Mouse (Mus musculus) intestine, embryonic 14.5 days (tissue): Measurements from ENCODE around the gene Mfsd2a. TPM values are rescaled to one million over a fixed set of nuclear protein-coding genes. Genes with fewer than 3 reads are reported as not detected.

Experiments used
- ATAC-seq: fragments of 200-750 bp; cut with Nextera tagmentation; replicated peaks from 2 replicates; pipeline ENCODE4 v1.8.0; 2017; ENCODE audit warnings: low read depth, moderate number of reproducible peaks, moderate TSS enrichment, moderate library complexity; ENCODE audit not compliant: low FRiP score, low TSS enrichment
- DNase-seq: peaks from one replicate; pipeline ENCODE4 v3.0.0-alpha.2; 2018; ENCODE audit warnings: low spot score
- H3K27ac ChIP-seq: fragments of 300-500 bp; sonication (generic); 2 replicates; pipeline ENCODE4 v1.5.1; 2014; ENCODE audit warnings: low read depth, mild to moderate bottlenecking, control low read depth
- H3K27me3 ChIP-seq: fragments of 300-500 bp; sonication (generic); replicated peaks from 2 replicates; pipeline ENCODE4 v1.6.1; 2014; ENCODE audit warnings: low read length, control low read depth; ENCODE audit not compliant: control insufficient read depth, insufficient read depth
- H3K36me3 ChIP-seq: fragments of 300-500 bp; sonication (generic); 2 replicates; pipeline ENCODE4 v1.6.1; 2014; ENCODE audit warnings: low read length, control low read depth; ENCODE audit not compliant: control insufficient read depth, insufficient read depth
- H3K4me1 ChIP-seq: fragments of 300-500 bp; sonication (generic); replicated peaks from 2 replicates; pipeline ENCODE4 v1.6.1; 2014; ENCODE audit warnings: low read length, control low read depth, mixed read lengths; ENCODE audit not compliant: control insufficient read depth, insufficient read depth
- H3K4me2 ChIP-seq: fragments of 300-500 bp; sonication (generic); 2 replicates; pipeline ENCODE4 v1.6.1; 2014; ENCODE audit warnings: low read length
- H3K4me3 ChIP-seq: fragments of 300-500 bp; sonication (generic); 2 replicates; pipeline ENCODE4 v1.5.1; 2014; ENCODE audit warnings: low read depth, low read length, control low read depth, mixed read lengths
- H3K9ac ChIP-seq: fragments of 300-500 bp; sonication (generic); 2 replicates; pipeline ENCODE4 v1.6.1; 2014; ENCODE audit warnings: mild to moderate bottlenecking, low read length
- H3K9me3 ChIP-seq: fragments of 300-500 bp; sonication (generic); 2 replicates; pipeline ENCODE4 v1.6.1; 2016; ENCODE audit warnings: low read length, control low read depth; ENCODE audit not compliant: control insufficient read depth
- WGBS: fragments of 180-500 bp; shearing (Covaris S2); extraction: QIAGEN DNeasy Blood & Tissue Kit; methylation state at CpG from one replicate; pipeline ENCODE4 v1.1.7; 2014; 5-methylcytosine and 5-hydroxymethylcytosine counted together
- polyA plus RNA-seq: library from polyadenylated mRNA; unstranded; fragments of >200 nt; fragmentation: Nextera tagmentation; extraction: Ambion mirVana; gene quantifications from 2 replicates; pipeline ENCODE4 v1.2.1, GENCODE M21; 2014

The Mfsd2a gene
- polyA plus RNA-seq, 1 experiment from 2014 or later, result 2.1 TPM

- Histone ChIP-seq H3K27ac (no peak overlapping the region), H3K4me3 (no peak overlapping the region), H3K4me1 (no peaks in the 10 kb centered on the region), H3K4me2 (no peak overlapping the region), H3K9me3 (no peaks in the 10 kb centered on the region), H3K9ac (no peak overlapping the region), H3K36me3 (no peaks in the 10 kb centered on the region), H3K27me3 (no peaks in the 10 kb centered on the region)
- 83% methylated on average over 4 of the region's 4 CpGs for WGBS
- DNase-seq (no peak), ATAC-seq (no peak)
Observed at GRCm38 (mm10) chr4:122971646-122972045, 10.7 kb upstream of the Mfsd2a start.

DNA sequence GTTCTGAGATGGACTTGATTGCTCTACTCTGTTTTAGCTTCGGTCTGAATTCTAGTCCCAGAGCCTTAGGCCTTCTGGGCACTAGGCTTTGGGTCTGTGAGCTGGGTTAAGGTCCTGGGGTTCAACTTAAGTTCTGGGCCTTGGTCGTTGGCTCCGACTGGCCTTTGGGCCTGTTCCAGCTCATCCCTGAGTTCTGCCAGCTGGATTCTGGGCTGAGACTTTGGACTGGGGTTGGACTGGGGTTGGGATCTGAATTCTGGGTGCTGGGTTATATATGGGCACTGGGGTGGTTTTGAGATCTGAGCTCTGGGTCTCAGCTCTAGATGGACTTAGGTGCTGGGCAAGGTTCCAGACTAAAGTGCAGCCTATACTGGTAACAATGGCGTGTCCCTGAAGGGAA is 10.2 kb upstream of the Mfsd2a start:
- no peak for ATAC-seq
- whole genome bisulfite sequencing, result 87% methylated on average over 4 of the region's 4 CpGs

GRCm38 (mm10) chr4:122968106-122968505 is 7.1 kb upstream of the Mfsd2a start:
- Histone ChIP-seq H3K4me1 (no peaks in the 10 kb centered on the region), H3K9ac (no peak overlapping the region), H3K4me3 (no peak overlapping the region), H3K36me3 (no peaks in the 10 kb centered on the region), H3K27me3 (no peaks in the 10 kb centered on the region), H3K4me2 (no peak overlapping the region), H3K9me3 (no peaks in the 10 kb centered on the region), H3K27ac (no peak overlapping the region)
- 65% methylated on average over 4 of the region's 4 CpGs for WGBS
- ATAC-seq (no peak), DNase-seq (no peak)

More for the DNA sequence above, 10.2 kb upstream of the Mfsd2a start:
- H3K27me3 ChIP-seq, result no peaks in the 10 kb centered on the region
- no peaks in the 10 kb centered on the region for H3K9me3 ChIP-seq
- no peak for DNase-seq
- no peak overlapping the region for H3K9ac ChIP-seq
- H3K4me2 ChIP-seq, result no peak overlapping the region
- no peaks in the 10 kb centered on the region for H3K4me1 ChIP-seq
- H3K27ac ChIP-seq, result no peak overlapping the region
- H3K4me3 ChIP-seq, result no peak overlapping the region
- H3K36me3 ChIP-seq, result no peaks in the 10 kb centered on the region

DNA sequence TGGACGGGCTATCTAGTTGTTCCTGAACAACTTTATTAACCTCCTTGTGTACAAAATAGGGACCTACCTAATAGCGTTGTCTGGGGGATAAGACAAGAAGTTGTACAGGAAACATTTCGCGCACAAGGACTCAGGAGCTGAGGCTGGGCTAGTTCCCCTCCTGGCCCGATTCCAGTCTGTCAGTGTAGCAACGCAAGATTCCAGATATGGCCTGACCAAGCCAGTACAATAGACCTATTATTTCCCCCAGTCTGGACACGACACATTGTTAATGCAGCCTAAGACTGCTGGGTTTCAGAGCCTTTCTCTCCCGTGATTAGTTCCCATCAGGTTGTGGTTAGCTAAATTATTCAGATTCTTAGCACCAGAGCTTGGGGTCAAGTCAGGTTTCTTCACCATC is 1.8 kb upstream of the Mfsd2a start:
- Histone ChIP-seq H3K4me2 (no peak overlapping the region), H3K9me3 (no peaks in the 10 kb centered on the region), H3K27me3 (0 out of 2 replicates have a peak, but pooled peaks cover 17% of the 10 kb centered on the region), H3K36me3 (no peaks in the 10 kb centered on the region), H3K4me3 (no peak overlapping the region), H3K27ac (no peak overlapping the region), H3K4me1 (peaks cover 12% of the 10 kb centered on the region), H3K9ac (no peak overlapping the region)
- ATAC-seq (no peak), DNase-seq (no peak)
- 55% methylated on average over 8 of the region's 8 CpGs for WGBS

DNA sequence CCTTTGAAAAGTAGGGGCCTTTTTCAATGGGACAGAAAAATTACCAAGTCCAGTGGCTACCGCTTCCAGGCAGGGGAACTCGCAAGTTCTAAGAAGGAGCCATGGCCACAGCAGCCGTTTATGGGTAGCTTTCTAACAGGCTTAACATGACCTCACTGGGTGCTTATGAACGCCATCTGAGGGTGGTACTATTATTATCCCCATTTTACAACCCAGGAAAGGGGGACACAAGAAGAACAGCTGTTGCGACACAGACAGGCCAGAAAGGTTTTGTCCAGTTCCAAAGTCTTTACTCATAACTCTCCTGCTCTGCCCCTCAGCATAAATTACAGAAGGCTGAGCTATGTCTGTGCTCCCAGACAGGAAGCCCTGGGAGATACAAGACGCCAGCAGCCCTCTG is 601 bp upstream of the Mfsd2a start:
- Histone ChIP-seq H3K9ac (no peak overlapping the region), H3K27me3 (0 out of 2 replicates have a peak, but pooled peaks cover 17% of the 10 kb centered on the region), H3K4me2 (peak overlapping the region; percentile 98), H3K4me1 (peaks cover 12% of the 10 kb centered on the region), H3K9me3 (no peaks in the 10 kb centered on the region), H3K27ac (no peak overlapping the region), H3K36me3 (no peaks in the 10 kb centered on the region), H3K4me3 (no peak overlapping the region)
- no peak for DNase-seq
- WGBS, result 39% methylated on average over 6 of the region's 6 CpGs
- no peak for ATAC-seq

- 1% methylated on average over 43 of the region's 43 CpGs for WGBS
Observed at GRCm38 (mm10) chr4:122960321-122961099, 478 bp downstream of the Mfsd2a start.

DNA sequence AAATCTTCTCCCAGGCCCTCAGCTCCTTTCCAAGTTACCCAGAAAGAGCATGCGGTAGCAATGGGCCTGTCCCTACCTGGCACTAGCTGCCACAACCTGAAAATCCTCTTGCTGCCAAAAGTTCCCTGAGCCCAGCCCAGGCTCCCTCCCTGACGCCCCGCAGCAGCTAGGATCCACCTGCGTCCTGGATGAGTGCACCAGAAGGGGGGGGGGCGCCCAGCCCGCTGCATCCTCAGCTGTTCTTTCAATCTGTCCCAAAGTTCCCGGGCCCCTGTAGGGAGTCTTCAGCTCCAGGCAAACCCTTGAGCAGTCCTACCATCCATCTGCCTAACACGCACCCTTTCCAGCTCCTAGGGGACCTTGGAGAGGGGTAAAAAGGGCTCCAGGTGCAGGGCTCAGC is 1.2 kb downstream of the Mfsd2a start:
- 17% methylated on average over 8 of the region's 8 CpGs for WGBS

More at GRCm38 (mm10) chr4:122960321-122961099, 478 bp downstream of the Mfsd2a start:
- H3K4me1 ChIP-seq, result peaks cover 17% of the 10 kb centered on the region
- H3K36me3 ChIP-seq, result no peaks in the 10 kb centered on the region
- H3K4me3 ChIP-seq, result peak overlapping the region; percentile 48
- H3K4me2 ChIP-seq, result peak overlapping the region; percentile 98
- DNase-seq (peak; percentile 80), ATAC-seq (peak; percentile 47; the same call in 1 of the 2 replicates)
- H3K27ac ChIP-seq, result no peak overlapping the region
- H3K27me3 ChIP-seq, result 0 out of 2 replicates have a peak, but pooled peaks cover 17% of the 10 kb centered on the region
- no peaks in the 10 kb centered on the region for H3K9me3 ChIP-seq
- peak overlapping the region; percentile 34 for H3K9ac ChIP-seq

DNA sequence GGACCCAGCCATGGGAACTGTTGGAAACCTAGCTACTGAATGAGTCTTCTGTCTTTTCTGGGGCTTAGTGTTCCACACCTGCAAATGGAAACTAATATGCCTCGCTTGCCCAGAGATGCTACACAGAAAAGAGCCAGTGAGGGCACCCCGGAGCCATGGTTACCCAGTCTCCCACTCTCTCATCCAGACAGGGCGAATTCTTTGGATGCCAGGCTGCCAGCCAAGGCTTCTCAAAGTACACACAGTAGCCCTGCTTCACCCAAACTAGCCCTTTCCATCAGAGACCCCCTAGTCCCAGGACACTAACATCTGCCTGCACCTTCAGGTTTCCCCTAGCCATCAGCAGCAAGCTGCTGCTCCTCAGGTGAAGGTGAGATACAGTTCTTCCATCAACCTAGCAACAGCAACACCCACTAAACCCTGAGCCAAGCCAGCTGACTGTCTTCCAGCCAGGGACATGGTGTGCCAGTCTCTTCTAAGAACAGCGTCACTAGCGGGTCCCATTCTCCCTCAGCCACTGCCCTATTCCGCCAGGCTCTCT is 2.4 kb downstream of the Mfsd2a start:
- 84% methylated on average over 6 of the region's 6 CpGs for WGBS
- Histone ChIP-seq H3K4me3 (no peak overlapping the region), H3K4me1 (peaks cover 20% of the 10 kb centered on the region), H3K9me3 (no peaks in the 10 kb centered on the region), H3K27me3 (0 out of 2 replicates have a peak, but pooled peaks cover 17% of the 10 kb centered on the region), H3K4me2 (no peak overlapping the region), H3K9ac (no peak overlapping the region), H3K27ac (no peak overlapping the region), H3K36me3 (no peaks in the 10 kb centered on the region)
- DNase-seq (no peak), ATAC-seq (no peak)

More for the DNA sequence above, 1.2 kb downstream of the Mfsd2a start:
- H3K27ac ChIP-seq, result no peak overlapping the region
- DNase-seq (no peak), ATAC-seq (no peak)
- H3K4me3 ChIP-seq, result peak overlapping the region; percentile 48
- no peaks in the 10 kb centered on the region for H3K36me3 ChIP-seq
- peak overlapping the region; percentile 98 for H3K4me2 ChIP-seq
- H3K9me3 ChIP-seq, result no peaks in the 10 kb centered on the region
- peak overlapping the region; percentile 34; the same call in 1 of the 2 replicates for H3K9ac ChIP-seq
- H3K4me1 ChIP-seq, result peaks cover 20% of the 10 kb centered on the region
- H3K27me3 ChIP-seq, result 0 out of 2 replicates have a peak, but pooled peaks cover 17% of the 10 kb centered on the region
